Mouse (Mus musculus) stomach, embryonic 16.5 days (tissue): Measurements from ENCODE around the gene Pth2. TPM values are rescaled to one million over a fixed set of nuclear protein-coding genes. Genes with fewer than 3 reads are reported as not detected.

Experiments
- ATAC-seq: fragments of 200-750 bp; cut with Nextera tagmentation; 2 replicates; pipeline ENCODE4 v1.8.0; 2017; ENCODE audit warnings: moderate number of reproducible peaks, moderate TSS enrichment; ENCODE audit not compliant: insufficient read depth, low FRiP score
- H3K27ac ChIP-seq: fragments of 300-500 bp; sonication (generic); 2 replicates; pipeline ENCODE4 v1.5.1; 2014; ENCODE audit warnings: low read length
- H3K27me3 ChIP-seq: fragments of 300-500 bp; sonication (generic); 2 replicates; pipeline ENCODE4 v1.6.1; 2014; ENCODE audit warnings: low read length, control low read depth, mixed read lengths; ENCODE audit not compliant: control insufficient read depth, insufficient read depth
- H3K36me3 ChIP-seq: fragments of 300-500 bp; sonication (generic); 2 replicates; pipeline ENCODE4 v1.6.1; 2014; ENCODE audit warnings: low read length; ENCODE audit not compliant: control insufficient read depth, insufficient read depth
- H3K4me1 ChIP-seq: fragments of 300-500 bp; sonication (generic); 2 replicates; pipeline ENCODE4 v1.6.1; 2014; ENCODE audit warnings: low read length, control low read depth, mixed read lengths; ENCODE audit not compliant: control insufficient read depth, insufficient read depth
- H3K4me2 ChIP-seq: fragments of 300-500 bp; sonication (generic); 2 replicates; pipeline ENCODE4 v1.6.1; 2014; ENCODE audit warnings: low read depth, low read length, mixed read lengths
- H3K4me3 ChIP-seq: fragments of 300-500 bp; sonication (generic); replicated peaks from 2 replicates; pipeline ENCODE4 v1.5.1; 2014; ENCODE audit warnings: mild to moderate bottlenecking, low read length
- H3K9ac ChIP-seq: fragments of 300-500 bp; sonication (generic); 2 replicates; pipeline ENCODE4 v1.6.1; 2014; ENCODE audit warnings: low read length
- H3K9me3 ChIP-seq: fragments of 300-500 bp; sonication (generic); replicated peaks from 2 replicates; pipeline ENCODE4 v1.6.1; 2016; ENCODE audit warnings: low read length, control low read depth; ENCODE audit not compliant: control insufficient read depth
- WGBS: fragments of 180-500 bp; shearing (Covaris S2); extraction: QIAGEN DNeasy Blood & Tissue Kit; methylation state at CpG from one replicate; pipeline ENCODE4 v1.1.7; 2014; 5-methylcytosine and 5-hydroxymethylcytosine counted together
- polyA plus RNA-seq: library from polyadenylated mRNA; unstranded; fragments of >200 nt; fragmentation: Nextera tagmentation; extraction: Ambion mirVana; gene quantifications from 2 replicates; pipeline ENCODE4 v1.2.1, GENCODE M21; 2015

Gene Pth2
- polyA plus RNA-seq, 1 experiment from 2014 or later: not detected

- WGBS: 2% methylated on average over 17 of the region's 17 CpGs
- Histone ChIP-seq H3K9ac (peak within 1 kb of the TSS; percentile 7; the same call in 1 of the 2 replicates), H3K27me3 (peaks cover 8% of the 10 kb centered on the region), H3K36me3 (no peaks in the 10 kb centered on the region), H3K4me1 (peaks cover 15% of the 10 kb centered on the region), H3K4me3 (0 out of 2 replicates have a peak within 1 kb of the TSS, but pooled peaks have one; percentile 15), H3K4me2 (peak within 1 kb of the TSS; percentile 43), H3K27ac (no peak within 1 kb of the TSS), H3K9me3 (no peaks in the 10 kb centered on the region)
- no peak for ATAC-seq
Measured at GRCm38 (mm10) chr7:45211851-45212251, 31.1 kb downstream of the Pth2 start, which contains the start of gene Dkkl1. Gene Dkkl1 (minus strand): TSS chr7:45212147.

- no peak overlapping the region for H3K4me3 ChIP-seq
- H3K4me1 ChIP-seq: peaks cover 20% of the 10 kb centered on the region
- no peak overlapping the region for H3K27ac ChIP-seq
- H3K4me2 ChIP-seq: no peak overlapping the region; the same call in 1 of the 2 replicates
- H3K9ac ChIP-seq: no peak overlapping the region
- H3K9me3 ChIP-seq: no peaks in the 10 kb centered on the region
- WGBS: 74% methylated on average over 7 of the region's 7 CpGs
- H3K27me3 ChIP-seq: peaks cover 8% of the 10 kb centered on the region
- no peaks in the 10 kb centered on the region for H3K36me3 ChIP-seq
- ATAC-seq: no peak
Measured at GRCm38 (mm10) chr7:45212356-45212755, 31.6 kb downstream of the Pth2 start.

GRCm38 (mm10) chr7:45213708-45214107, 32.9 kb downstream of the Pth2 start:
- H3K27me3 ChIP-seq: peaks cover 8% of the 10 kb centered on the region
- no peak for ATAC-seq
- H3K9ac ChIP-seq: no peak overlapping the region
- peaks cover 5% of the 10 kb centered on the region; the same call in 1 of the 2 replicates for H3K36me3 ChIP-seq
- H3K4me3 ChIP-seq: no peak overlapping the region
- no peak overlapping the region for H3K27ac ChIP-seq
- no peaks in the 10 kb centered on the region for H3K9me3 ChIP-seq
- H3K4me2 ChIP-seq: no peak overlapping the region
- 71% methylated on average over 5 of the region's 5 CpGs for WGBS
- peaks cover 26% of the 10 kb centered on the region for H3K4me1 ChIP-seq

- Histone ChIP-seq H3K36me3 (peaks cover 16% of the 10 kb centered on the region), H3K4me3 (peak within 1 kb of the TSS; percentile 88), H3K9me3 (no peaks in the 10 kb centered on the region), H3K27ac (peak within 1 kb of the TSS; percentile 94), H3K4me2 (peak within 1 kb of the TSS; percentile 70), H3K4me1 (peaks cover 26% of the 10 kb centered on the region), H3K9ac (peak within 1 kb of the TSS; percentile 96), H3K27me3 (peaks cover 8% of the 10 kb centered on the region)
- ATAC-seq: peak; percentile 63
- WGBS: 2% methylated on average over 55 of the region's 55 CpGs
Measured at GRCm38 (mm10) chr7:45215673-45216441, 35.1 kb downstream of the Pth2 start, which contains the start of gene Tead2. Gene Tead2 (plus strand): TSS chr7:45215753.

GRCm38 (mm10) chr7:45216442-45217183, 35.8 kb downstream of the Pth2 start:
- Histone ChIP-seq H3K36me3 (peaks cover 16% of the 10 kb centered on the region), H3K4me3 (peak overlapping the region; percentile 88), H3K27me3 (peaks cover 3% of the 10 kb centered on the region), H3K9me3 (no peaks in the 10 kb centered on the region), H3K9ac (peak overlapping the region; percentile 96), H3K27ac (peak overlapping the region; percentile 94), H3K4me1 (peaks cover 23% of the 10 kb centered on the region), H3K4me2 (peak overlapping the region; percentile 70)
- peak; percentile 85 for ATAC-seq
- WGBS: 2% methylated on average over 13 of the region's 13 CpGs

GRCm38 (mm10) chr7:45221680-45222079, 40.9 kb downstream of the Pth2 start:
- no peaks in the 10 kb centered on the region for H3K27me3 ChIP-seq
- H3K27ac ChIP-seq: no peak overlapping the region
- no peak overlapping the region for H3K4me3 ChIP-seq
- no peak overlapping the region for H3K9ac ChIP-seq
- H3K9me3 ChIP-seq: no peaks in the 10 kb centered on the region
- H3K36me3 ChIP-seq: peaks cover 30% of the 10 kb centered on the region
- no peak for ATAC-seq
- no peak overlapping the region for H3K4me2 ChIP-seq
- WGBS: 73% methylated on average over 2 of the region's 2 CpGs
- H3K4me1 ChIP-seq: peaks cover 11% of the 10 kb centered on the region

- Histone ChIP-seq H3K9me3 (no peaks in the 10 kb centered on the region), H3K4me2 (no peak overlapping the region), H3K9ac (no peak overlapping the region), H3K27ac (no peak overlapping the region), H3K27me3 (no peaks in the 10 kb centered on the region), H3K4me3 (no peak overlapping the region), H3K4me1 (no peaks in the 10 kb centered on the region), H3K36me3 (peaks cover 41% of the 10 kb centered on the region)
- whole genome bisulfite sequencing: 87% methylated on average over 7 of the region's 7 CpGs
- ATAC-seq: no peak
Measured at GRCm38 (mm10) chr7:45224826-45225225, 44.0 kb downstream of the Pth2 start.

- H3K4me3 ChIP-seq: no peak overlapping the region
- H3K4me1 ChIP-seq: no peaks in the 10 kb centered on the region
- ATAC-seq: no peak
- no peaks in the 10 kb centered on the region for H3K9me3 ChIP-seq
- H3K9ac ChIP-seq: no peak overlapping the region
- H3K36me3 ChIP-seq: peaks cover 33% of the 10 kb centered on the region
- WGBS: 96% methylated on average over 5 of the region's 5 CpGs
- no peak overlapping the region for H3K27ac ChIP-seq
- H3K4me2 ChIP-seq: no peak overlapping the region
- H3K27me3 ChIP-seq: no peaks in the 10 kb centered on the region
Measured at GRCm38 (mm10) chr7:45226421-45226820, 45.6 kb downstream of the Pth2 start.

GRCm38 (mm10) chr7:45228548-45228947, 47.8 kb downstream of the Pth2 start:
- Histone ChIP-seq H3K9me3 (no peaks in the 10 kb centered on the region), H3K4me3 (no peak overlapping the region), H3K9ac (no peak overlapping the region), H3K4me1 (peaks cover 2% of the 10 kb centered on the region; the same call in 1 of the 2 replicates), H3K27me3 (no peaks in the 10 kb centered on the region), H3K4me2 (no peak overlapping the region), H3K27ac (no peak overlapping the region), H3K36me3 (peaks cover 37% of the 10 kb centered on the region)
- WGBS: 94% methylated on average over 18 of the region's 18 CpGs
- ATAC-seq: no peak; the same call in 1 of the 2 replicates
